Mouse (Mus musculus) stomach, embryonic 14.5 days (tissue): ENCODE measurements around the gene Gm10181. TPM values are rescaled to one million over a fixed set of nuclear protein-coding genes. Genes with fewer than 3 reads are reported as not detected.

Experiments used
- ATAC-seq: fragments of 200-750 bp; cut with Nextera tagmentation; 2 replicates; pipeline ENCODE4 v1.8.0; 2017; ENCODE audit warnings: low read depth, moderate TSS enrichment; ENCODE audit not compliant: insufficient number of reproducible peaks, insufficient read depth, low FRiP score
- H3K27ac ChIP-seq: fragments of 300-500 bp; sonication (generic); 2 replicates; pipeline ENCODE4 v1.5.1; 2014; ENCODE audit warnings: mild to moderate bottlenecking, low read length, moderate library complexity, mixed read lengths
- H3K27me3 ChIP-seq: fragments of 300-500 bp; sonication (generic); 2 replicates; pipeline ENCODE4 v1.6.1; 2014; ENCODE audit warnings: low read length, control low read depth, mixed read lengths; ENCODE audit not compliant: control insufficient read depth, insufficient read depth
- H3K36me3 ChIP-seq: fragments of 300-500 bp; sonication (generic); 2 replicates; pipeline ENCODE4 v1.6.1; 2014; ENCODE audit warnings: mild to moderate bottlenecking, control low read depth, low read length, moderate library complexity, mixed read lengths; ENCODE audit not compliant: control insufficient read depth, insufficient read depth
- H3K4me1 ChIP-seq: fragments of 300-500 bp; sonication (generic); 2 replicates; pipeline ENCODE4 v1.6.1; 2014; ENCODE audit warnings: low read length, control low read depth, mixed read lengths; ENCODE audit not compliant: control insufficient read depth, insufficient read depth
- H3K4me2 ChIP-seq: fragments of 300-500 bp; sonication (generic); replicated peaks from 2 replicates; pipeline ENCODE4 v1.6.1; 2014; ENCODE audit warnings: low read depth, low read length, control low read depth
- H3K4me3 ChIP-seq: fragments of 300-500 bp; sonication (generic); 2 replicates; pipeline ENCODE4 v1.5.1; 2014; ENCODE audit warnings: low read depth, low read length, control low read depth
- H3K9ac ChIP-seq: fragments of 300-500 bp; sonication (generic); replicated peaks from 2 replicates; pipeline ENCODE4 v1.6.1; 2014; ENCODE audit warnings: low read depth, mild to moderate bottlenecking, control low read depth, low read length, moderate library complexity, mixed read lengths
- H3K9me3 ChIP-seq: fragments of 300-500 bp; sonication (generic); 2 replicates; pipeline ENCODE4 v1.6.1; 2016; ENCODE audit warnings: low read depth, low read length, control low read depth; ENCODE audit not compliant: control insufficient read depth
- WGBS: fragments of 180-500 bp; shearing (Covaris S2); extraction: QIAGEN DNeasy Blood & Tissue Kit; methylation state at CpG from one replicate; pipeline ENCODE4 v1.1.7; 2014; 5-methylcytosine and 5-hydroxymethylcytosine counted together
- polyA plus RNA-seq: library from polyadenylated mRNA; unstranded; fragments of >200 nt; fragmentation: Nextera tagmentation; extraction: Ambion mirVana; gene quantifications from 2 replicates; pipeline ENCODE4 v1.2.1, GENCODE M21; 2014

Gm10181 gene
- not detected in 2 replicates for polyA plus RNA-seq

GRCm38 (mm10) chr9:25089122-25089521, at the start of gene Gm10181:
Gene Gm10181 (plus strand): TSS chr9:25089422.
- no peak for ATAC-seq
- H3K4me2 ChIP-seq: no peak within 1 kb of the TSS
- 64% methylated on average over 2 of the region's 2 CpGs for WGBS
- no peak within 1 kb of the TSS for H3K4me3 ChIP-seq
- H3K27me3 ChIP-seq: no peaks in the 10 kb centered on the region
- no peaks in the 10 kb centered on the region for H3K9me3 ChIP-seq
- H3K4me1 ChIP-seq: no peaks in the 10 kb centered on the region
- no peaks in the 10 kb centered on the region for H3K36me3 ChIP-seq
- no peak within 1 kb of the TSS for H3K27ac ChIP-seq
- H3K9ac ChIP-seq: no peak within 1 kb of the TSS

DNA sequence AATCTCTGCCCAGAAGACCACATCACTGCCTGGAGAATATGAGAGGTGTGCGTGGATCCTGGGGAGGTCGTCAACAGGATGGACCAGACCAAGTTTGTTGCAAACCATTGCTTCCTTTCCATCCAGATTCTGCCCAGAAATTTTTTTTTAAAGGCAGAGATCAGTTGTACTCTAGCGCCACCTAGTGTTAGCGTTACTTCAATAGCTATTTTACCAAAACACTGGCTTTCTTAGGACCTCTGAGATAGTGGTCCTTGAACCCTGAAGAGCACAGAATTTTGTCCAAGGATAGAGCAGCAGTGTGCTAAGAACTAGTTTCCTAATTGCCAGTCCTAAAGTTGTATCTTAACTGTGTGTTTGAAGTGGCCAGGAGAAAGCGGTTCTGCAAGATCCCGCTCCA, 47.6 kb upstream of the Gm10181 start:
- WGBS: 25% methylated on average over 6 of the region's 6 CpGs
- Histone ChIP-seq H3K9ac (no peak overlapping the region), H3K27ac (no peak overlapping the region), H3K4me1 (no peaks in the 10 kb centered on the region), H3K4me2 (no peak overlapping the region), H3K4me3 (no peak overlapping the region), H3K27me3 (no peaks in the 10 kb centered on the region), H3K9me3 (no peaks in the 10 kb centered on the region), H3K36me3 (no peaks in the 10 kb centered on the region)
- ATAC-seq: no peak

GRCm38 (mm10) chr9:25042162-25043111, 46.8 kb upstream of the Gm10181 start:
- 66% methylated on average over 15 of the region's 15 CpGs for WGBS
- H3K4me2 ChIP-seq: no peak overlapping the region
- H3K9ac ChIP-seq: no peak overlapping the region
- no peaks in the 10 kb centered on the region for H3K9me3 ChIP-seq
- no peaks in the 10 kb centered on the region for H3K27me3 ChIP-seq
- no peak overlapping the region for H3K27ac ChIP-seq
- no peak for ATAC-seq
- H3K4me1 ChIP-seq: no peaks in the 10 kb centered on the region
- no peaks in the 10 kb centered on the region for H3K36me3 ChIP-seq
- H3K4me3 ChIP-seq: no peak overlapping the region

GRCm38 (mm10) chr9:25044325-25044724, 44.9 kb upstream of the Gm10181 start:
- no peaks in the 10 kb centered on the region for H3K4me1 ChIP-seq
- no peak for ATAC-seq
- no peak overlapping the region for H3K4me3 ChIP-seq

DNA sequence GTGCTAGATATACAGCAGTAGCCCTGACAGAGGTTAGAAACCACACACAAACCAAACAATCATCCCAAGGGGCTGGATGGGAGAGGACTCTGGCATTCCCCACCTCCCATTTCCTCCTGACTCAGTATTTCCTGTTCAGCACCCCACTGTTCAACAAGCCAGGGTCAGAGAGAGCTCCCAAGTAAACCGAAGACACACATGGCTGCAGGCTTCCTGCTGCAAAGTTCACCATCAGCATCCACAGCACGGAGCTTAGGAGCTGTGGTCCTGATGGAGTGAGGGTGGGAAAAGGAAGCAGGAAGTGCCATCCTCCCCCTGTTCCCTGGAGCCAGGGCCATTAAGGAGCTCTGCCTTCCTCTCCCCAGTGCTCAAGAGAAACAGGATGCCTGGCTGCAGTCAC, 40.9 kb upstream of the Gm10181 start:
- H3K27ac ChIP-seq: peak overlapping the region; percentile 39; the same call in 1 of the 2 replicates
- ATAC-seq: no peak
- H3K4me1 ChIP-seq: no peaks in the 10 kb centered on the region
- no peak overlapping the region for H3K9ac ChIP-seq
- WGBS: 24% methylated on average over 2 of the region's 2 CpGs
- H3K36me3 ChIP-seq: no peaks in the 10 kb centered on the region
- H3K4me3 ChIP-seq: no peak overlapping the region
- H3K4me2 ChIP-seq: 0 out of 2 replicates have a peak overlapping the region, but pooled peaks have one; percentile 14
- H3K9me3 ChIP-seq: no peaks in the 10 kb centered on the region
- H3K27me3 ChIP-seq: no peaks in the 10 kb centered on the region

More at GRCm38 (mm10) chr9:25044325-25044724, 44.9 kb upstream of the Gm10181 start:
- WGBS: 92% methylated on average over 3 of the region's 3 CpGs
- Histone ChIP-seq H3K36me3 (no peaks in the 10 kb centered on the region), H3K9me3 (no peaks in the 10 kb centered on the region), H3K9ac (no peak overlapping the region), H3K27me3 (no peaks in the 10 kb centered on the region), H3K27ac (no peak overlapping the region), H3K4me2 (no peak overlapping the region)

DNA sequence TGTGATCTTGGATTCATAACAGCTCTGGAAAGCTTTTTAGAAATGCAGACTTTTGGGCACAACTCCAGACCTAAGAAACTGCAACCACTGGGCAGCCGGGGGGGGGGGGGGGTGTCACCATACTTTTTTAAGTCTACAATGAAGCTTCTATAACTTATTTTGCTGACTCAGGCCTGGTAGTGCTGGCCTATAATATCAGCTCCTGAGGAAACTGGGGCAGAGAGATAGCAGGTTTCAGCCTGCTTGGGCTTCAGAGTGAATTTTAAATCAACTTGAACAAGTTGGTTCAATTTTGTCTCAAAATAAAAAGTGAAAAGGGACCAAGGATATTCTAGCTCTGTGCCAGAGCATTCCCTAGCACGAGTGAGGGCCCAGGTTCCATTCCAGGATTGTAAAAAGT, 40.3 kb upstream of the Gm10181 start:
- no peaks in the 10 kb centered on the region for H3K27me3 ChIP-seq
- H3K9me3 ChIP-seq: no peaks in the 10 kb centered on the region
- no peak overlapping the region for H3K27ac ChIP-seq
- 76% methylated on average over 2 of the region's 2 CpGs for WGBS
- no peak for ATAC-seq
- H3K9ac ChIP-seq: no peak overlapping the region
- no peaks in the 10 kb centered on the region for H3K36me3 ChIP-seq
- H3K4me1 ChIP-seq: no peaks in the 10 kb centered on the region
- H3K4me2 ChIP-seq: no peak overlapping the region
- H3K4me3 ChIP-seq: no peak overlapping the region

- Histone ChIP-seq H3K4me2 (no peak overlapping the region), H3K27ac (no peak overlapping the region), H3K27me3 (no peaks in the 10 kb centered on the region), H3K9me3 (no peaks in the 10 kb centered on the region), H3K4me1 (no peaks in the 10 kb centered on the region), H3K9ac (no peak overlapping the region), H3K4me3 (no peak overlapping the region), H3K36me3 (no peaks in the 10 kb centered on the region)
- 59% methylated on average over 4 of the region's 4 CpGs for WGBS
- no peak for ATAC-seq
Observed at GRCm38 (mm10) chr9:25051901-25052300, 37.3 kb upstream of the Gm10181 start.

DNA sequence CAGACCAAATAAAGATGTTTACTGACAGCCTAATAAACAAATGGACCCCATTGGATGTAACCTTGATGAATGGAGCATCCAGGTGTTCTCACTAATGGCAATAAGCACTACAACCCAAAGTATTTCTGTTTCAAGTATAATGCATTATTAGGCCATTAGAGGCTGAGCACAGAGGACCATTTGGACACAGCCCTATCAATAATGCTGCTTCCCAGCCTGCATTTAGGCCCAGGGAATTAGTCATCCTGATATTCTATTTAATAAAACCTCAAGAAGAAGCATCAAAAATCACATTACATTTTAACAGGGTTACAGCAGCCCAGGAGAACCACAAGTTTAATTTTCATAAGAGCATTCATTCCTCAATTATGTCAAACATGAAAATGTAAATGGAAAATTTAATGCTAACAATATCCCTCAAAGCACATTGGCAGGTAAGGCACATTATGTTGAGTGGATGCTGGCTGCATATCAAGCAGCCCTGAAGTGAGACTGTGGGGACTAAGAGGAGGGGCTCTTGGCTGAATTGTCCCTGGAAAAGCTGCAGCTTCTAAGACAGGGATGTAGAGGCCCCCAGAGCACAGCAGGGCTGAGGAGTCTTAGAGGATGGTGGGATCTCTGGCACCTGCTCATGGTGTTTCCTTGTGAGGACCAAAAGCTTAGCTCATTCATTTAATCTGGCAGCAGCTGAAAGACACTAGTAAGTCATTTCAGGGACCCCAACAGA, 33.4 kb upstream of the Gm10181 start:
- H3K27ac ChIP-seq: no peak overlapping the region
- H3K4me3 ChIP-seq: no peak overlapping the region
- no peaks in the 10 kb centered on the region for H3K4me1 ChIP-seq
- no peaks in the 10 kb centered on the region for H3K27me3 ChIP-seq
- H3K36me3 ChIP-seq: no peaks in the 10 kb centered on the region
- no peaks in the 10 kb centered on the region for H3K9me3 ChIP-seq
- no peak overlapping the region for H3K9ac ChIP-seq
- no peak overlapping the region for H3K4me2 ChIP-seq
- no peak; the same call in 1 of the 2 replicates for ATAC-seq
